Mouse (Mus musculus): Measurements from ENCODE around the gene Stk40. TPM values are rescaled to one million over a fixed set of nuclear protein-coding genes. Genes with fewer than 3 reads are reported as not detected.

Stk40 gene
- polyA plus RNA-seq, 1 experiment from 2014 or later, result 45.0 TPM

DNA sequence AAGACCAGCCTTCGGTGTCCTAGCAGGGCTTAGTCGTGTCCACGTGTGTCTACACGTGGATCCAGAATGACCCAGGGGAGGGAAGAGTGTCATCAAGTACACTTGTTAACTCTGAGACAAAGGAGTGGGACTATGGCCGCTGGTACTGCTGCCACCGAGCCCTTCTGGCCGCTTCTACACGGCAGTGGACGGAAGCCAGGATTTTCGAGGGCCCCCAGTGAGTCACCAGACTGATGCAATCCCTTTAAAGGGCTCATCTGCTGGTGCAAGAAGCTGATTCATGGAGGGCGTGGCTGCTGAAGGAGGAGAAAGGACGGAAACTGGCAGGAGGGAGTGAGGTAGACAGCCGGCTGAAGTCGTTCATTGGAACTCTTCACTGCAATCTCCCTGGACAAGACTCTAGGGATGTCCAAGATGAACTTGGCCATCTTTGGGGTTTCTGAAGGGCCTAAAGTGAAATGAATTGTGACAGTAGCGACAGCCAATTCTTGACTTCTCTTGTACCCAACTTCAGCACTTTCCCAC is 638 bp upstream of the Stk40 start:
- peak; percentile 61 for DNase-seq (ENCODE audit: low spot score)
- Histone ChIP-seq H3K9me3 (replicated peaks) (no peaks in the 10 kb centered on the region), H3K36me3 (peaks cover 22% of the 10 kb centered on the region), H3K4me1 (peaks cover 52% of the 10 kb centered on the region), H3K4me3 (peak overlapping the region; percentile 98), H3K27me3 (ENCODE audit: low read depth, poor library complexity, severe bottlenecking) (no peaks in the 10 kb centered on the region), H3K27ac (replicated peaks) (peak overlapping the region; percentile 89)
- 3% methylated on average over 15 of the region's 15 CpGs for WGBS

DNA sequence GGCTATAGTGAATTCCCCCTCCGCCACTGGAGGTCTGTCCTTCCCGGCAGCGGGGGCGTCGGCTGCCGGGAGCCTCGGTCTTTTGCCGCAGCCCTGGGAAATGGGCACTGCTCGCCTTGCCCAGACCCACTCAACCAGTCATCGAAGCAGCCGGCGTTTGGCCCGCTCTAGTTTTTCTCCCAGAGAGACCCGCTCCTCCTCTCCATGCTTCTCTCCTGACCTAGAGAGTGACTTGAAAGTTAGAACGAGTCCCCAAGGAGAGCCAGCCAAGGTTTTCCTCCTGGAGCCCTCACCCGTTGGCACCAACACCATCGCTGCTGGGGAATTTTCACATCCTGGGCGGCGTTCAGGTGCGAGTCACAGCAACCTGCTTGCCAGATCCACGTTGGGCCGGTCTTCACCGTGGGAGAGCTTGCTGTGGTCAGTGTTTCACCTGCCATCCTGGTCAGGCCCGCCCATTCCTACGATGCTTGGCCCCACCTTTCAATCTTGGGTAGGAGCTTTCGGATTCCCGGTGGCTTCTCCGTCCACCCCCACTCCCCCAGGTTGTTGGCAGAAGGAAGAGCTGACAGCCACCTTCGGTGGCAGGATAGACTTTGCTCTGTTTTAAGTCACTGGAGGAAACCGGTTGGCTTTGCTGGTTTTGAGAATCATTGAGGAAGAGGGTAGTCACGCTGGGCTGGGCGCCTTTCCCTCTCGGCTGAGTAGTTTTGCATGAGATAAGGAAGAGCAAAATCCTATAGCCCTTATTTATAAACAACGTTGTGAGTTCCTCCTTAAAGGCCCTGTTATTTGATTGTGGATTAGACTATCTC is 711 bp downstream of the Stk40 start:
- H3K9me3 ChIP-seq (replicated peaks), result no peaks in the 10 kb centered on the region
- 3% methylated on average over 34 of the region's 34 CpGs for WGBS
- no peaks in the 10 kb centered on the region for H3K27me3 ChIP-seq (ENCODE audit: low read depth, poor library complexity, severe bottlenecking)
- peak overlapping the region; percentile 89 for H3K27ac ChIP-seq (replicated peaks)
- H3K4me1 ChIP-seq, result peaks cover 64% of the 10 kb centered on the region
- no peak for DNase-seq (ENCODE audit: low spot score)
- peak overlapping the region; percentile 98 for H3K4me3 ChIP-seq
- peaks cover 10% of the 10 kb centered on the region; the same call in 1 of the 2 replicates for H3K36me3 ChIP-seq

GRCm38 (mm10) chr4:126105131-126105783 is 1.5 kb downstream of the Stk40 start:
- peak overlapping the region; percentile 98 for H3K4me3 ChIP-seq
- 0 out of 2 replicates have a peak, but pooled peaks cover 7% of the 10 kb centered on the region for H3K36me3 ChIP-seq
- no peaks in the 10 kb centered on the region for H3K9me3 ChIP-seq (replicated peaks)
- H3K27me3 ChIP-seq (ENCODE audit: low read depth, poor library complexity, severe bottlenecking), result no peaks in the 10 kb centered on the region
- H3K4me1 ChIP-seq, result peaks cover 71% of the 10 kb centered on the region
- DNase-seq (ENCODE audit: low spot score), result no peak
- WGBS, result 60% methylated on average over 7 of the region's 7 CpGs
- H3K27ac ChIP-seq (replicated peaks), result no peak overlapping the region

DNA sequence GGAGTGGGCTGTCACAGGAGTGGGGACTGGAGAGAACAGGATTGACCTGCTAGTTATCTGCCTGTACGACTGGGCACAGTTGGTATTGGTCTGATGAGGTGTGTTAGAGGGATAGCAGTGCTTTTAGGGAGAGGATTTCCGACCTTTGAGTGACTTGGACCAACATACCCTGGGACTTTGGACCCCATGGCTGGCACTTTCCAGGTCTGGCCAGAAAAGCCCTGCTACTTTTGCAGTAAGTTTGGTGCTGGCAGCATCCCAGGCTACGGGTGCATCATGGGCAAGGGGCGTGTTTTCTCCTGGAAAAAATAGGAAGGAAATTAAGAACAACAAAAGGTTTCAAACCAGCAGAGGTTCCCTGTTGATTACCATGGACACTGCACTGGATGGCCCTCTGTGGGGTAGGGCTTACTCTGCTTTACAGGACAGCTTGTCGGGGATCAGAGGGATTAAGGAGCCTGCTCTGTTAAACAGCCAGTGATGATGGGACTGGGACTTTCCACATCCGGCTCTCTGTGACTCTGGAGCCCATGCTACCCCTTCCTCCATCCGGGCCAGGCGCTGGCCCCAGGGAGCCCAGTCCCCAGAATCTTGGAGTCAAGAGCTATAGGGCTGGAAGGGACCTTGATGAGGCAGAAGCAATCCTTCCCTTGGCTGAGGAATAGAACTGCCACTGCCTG is 4.4 kb downstream of the Stk40 start:
- H3K27ac ChIP-seq (replicated peaks), result no peak overlapping the region
- H3K9me3 ChIP-seq (replicated peaks), result no peaks in the 10 kb centered on the region
- DNase-seq (ENCODE audit: low spot score), result no peak
- H3K4me3 ChIP-seq, result no peak overlapping the region
- no peaks in the 10 kb centered on the region for H3K27me3 ChIP-seq (ENCODE audit: low read depth, poor library complexity, severe bottlenecking)
- H3K36me3 ChIP-seq, result no peaks in the 10 kb centered on the region
- peaks cover 71% of the 10 kb centered on the region for H3K4me1 ChIP-seq
- 32% methylated on average over 8 of the region's 8 CpGs for WGBS

- Histone ChIP-seq H3K36me3 (no peaks in the 10 kb centered on the region), H3K27me3 (ENCODE audit: low read depth, poor library complexity, severe bottlenecking) (no peaks in the 10 kb centered on the region), H3K4me1 (peaks cover 60% of the 10 kb centered on the region), H3K4me3 (no peak overlapping the region), H3K9me3 (replicated peaks) (no peaks in the 10 kb centered on the region), H3K27ac (replicated peaks) (peak overlapping the region; percentile 75)
- 87% methylated on average over 10 of the region's 10 CpGs for WGBS
- no peak for DNase-seq (ENCODE audit: low spot score)
Observed at GRCm38 (mm10) chr4:126109613-126110373, 6.0 kb downstream of the Stk40 start.

- 15% methylated on average over 12 of the region's 12 CpGs for whole genome bisulfite sequencing
- Histone ChIP-seq H3K36me3 (no peaks in the 10 kb centered on the region), H3K4me1 (peaks cover 55% of the 10 kb centered on the region), H3K9me3 (replicated peaks) (no peaks in the 10 kb centered on the region), H3K4me3 (peak overlapping the region; percentile 30), H3K27me3 (ENCODE audit: low read depth, poor library complexity, severe bottlenecking) (no peaks in the 10 kb centered on the region), H3K27ac (replicated peaks) (peak overlapping the region; percentile 75)
- DNase-seq (ENCODE audit: low spot score), result peak; percentile 27
Observed at GRCm38 (mm10) chr4:126110374-126111152, 6.8 kb downstream of the Stk40 start.

- 17% methylated on average over 7 of the region's 7 CpGs for WGBS
- H3K4me3 ChIP-seq, result peak overlapping the region; percentile 30
Observed at GRCm38 (mm10) chr4:126111153-126111549, 7.4 kb downstream of the Stk40 start.

DNA sequence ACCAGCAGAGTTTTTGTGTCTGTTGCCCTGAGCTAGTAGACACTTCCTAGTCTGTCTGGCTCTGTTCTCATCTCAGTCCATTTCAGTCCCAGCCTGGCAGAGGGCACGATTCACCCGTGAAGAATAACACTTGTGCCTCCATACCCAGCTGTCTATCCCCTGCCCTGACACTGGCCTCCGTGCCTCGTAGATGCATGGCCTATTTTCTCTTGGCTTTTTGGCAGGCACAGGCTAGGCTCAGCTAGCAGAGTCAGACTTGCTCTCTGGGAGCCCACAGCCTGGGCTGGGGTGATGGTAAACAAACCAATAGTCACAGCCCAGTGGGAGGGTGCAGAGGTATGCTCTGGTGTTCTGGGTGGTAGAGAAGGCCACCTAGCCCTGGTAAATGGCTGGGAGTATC is 9.5 kb downstream of the Stk40 start:
- H3K36me3 ChIP-seq, result peaks cover 2% of the 10 kb centered on the region; the same call in 1 of the 2 replicates
- H3K27me3 ChIP-seq (ENCODE audit: low read depth, poor library complexity, severe bottlenecking), result no peaks in the 10 kb centered on the region
- no peak for DNase-seq (ENCODE audit: low spot score)
- H3K27ac ChIP-seq (replicated peaks), result no peak overlapping the region
- no peaks in the 10 kb centered on the region for H3K9me3 ChIP-seq (replicated peaks)
- peaks cover 47% of the 10 kb centered on the region for H3K4me1 ChIP-seq
- H3K4me3 ChIP-seq, result no peak overlapping the region
- WGBS, result 81% methylated on average over 4 of the region's 4 CpGs

More at GRCm38 (mm10) chr4:126111153-126111549, 7.4 kb downstream of the Stk40 start:
- H3K27ac ChIP-seq (replicated peaks), result peak overlapping the region; percentile 75
- H3K27me3 ChIP-seq (ENCODE audit: low read depth, poor library complexity, severe bottlenecking), result no peaks in the 10 kb centered on the region
- H3K4me1 ChIP-seq, result peaks cover 55% of the 10 kb centered on the region
- DNase-seq (ENCODE audit: low spot score), result no peak
- no peaks in the 10 kb centered on the region for H3K9me3 ChIP-seq (replicated peaks)
- H3K36me3 ChIP-seq, result no peaks in the 10 kb centered on the region

- peak; percentile 52 for DNase-seq (ENCODE audit: low spot score)
- WGBS, result 20% methylated on average over 6 of the region's 6 CpGs
- Histone ChIP-seq H3K36me3 (peaks cover 5% of the 10 kb centered on the region), H3K9me3 (replicated peaks) (no peaks in the 10 kb centered on the region), H3K4me3 (no peak overlapping the region), H3K4me1 (peaks cover 46% of the 10 kb centered on the region), H3K27me3 (ENCODE audit: low read depth, poor library complexity, severe bottlenecking) (no peaks in the 10 kb centered on the region), H3K27ac (replicated peaks) (no peak overlapping the region)
Observed at GRCm38 (mm10) chr4:126113943-126114342, 10.2 kb downstream of the Stk40 start.

GRCm38 (mm10) chr4:126115411-126115810 is 11.7 kb downstream of the Stk40 start:
- Histone ChIP-seq H3K4me3 (no peak overlapping the region), H3K9me3 (replicated peaks) (no peaks in the 10 kb centered on the region), H3K36me3 (peaks cover 8% of the 10 kb centered on the region), H3K4me1 (peaks cover 33% of the 10 kb centered on the region), H3K27me3 (ENCODE audit: low read depth, poor library complexity, severe bottlenecking) (no peaks in the 10 kb centered on the region), H3K27ac (replicated peaks) (no peak overlapping the region)
- 92% methylated on average over 9 of the region's 9 CpGs for WGBS
- DNase-seq (ENCODE audit: low spot score), result no peak

DNA sequence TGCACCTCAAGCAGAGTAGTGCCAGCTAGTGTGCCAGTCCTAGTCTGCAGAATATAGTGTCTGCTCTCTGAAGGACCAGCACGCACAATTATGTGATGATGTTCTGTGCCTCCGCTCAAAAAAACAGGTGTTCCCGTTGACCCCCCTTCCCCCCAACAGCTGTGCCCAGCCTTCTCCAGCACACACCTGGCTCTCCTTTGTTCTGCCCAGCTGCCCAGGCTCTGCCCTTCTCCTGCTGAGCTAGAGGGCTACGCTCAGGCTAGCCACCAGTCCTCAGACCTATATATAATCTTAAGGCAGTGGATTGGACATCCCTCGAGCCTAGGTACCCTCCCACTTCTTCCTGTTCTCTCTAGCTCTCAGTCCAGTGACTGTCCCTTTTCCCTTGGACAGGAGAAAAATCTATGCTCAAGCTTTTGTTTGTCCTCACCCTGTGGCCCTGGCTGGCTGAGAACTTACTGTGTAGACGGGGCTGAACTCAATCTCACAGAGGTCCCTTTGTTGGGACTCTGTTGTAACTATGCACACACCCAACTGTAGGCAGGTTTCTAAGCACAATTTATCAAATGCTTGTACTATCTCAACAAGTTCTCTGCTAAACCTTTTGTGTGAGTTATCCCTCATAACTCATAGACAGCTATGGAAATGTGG is 12.2 kb downstream of the Stk40 start:
- Histone ChIP-seq H3K9me3 (replicated peaks) (peaks cover 3% of the 10 kb centered on the region; the same call in 1 of the 2 replicates), H3K36me3 (peaks cover 14% of the 10 kb centered on the region), H3K27ac (replicated peaks) (no peak overlapping the region; the same call in 1 of the 2 replicates), H3K4me3 (no peak overlapping the region), H3K27me3 (ENCODE audit: low read depth, poor library complexity, severe bottlenecking) (no peaks in the 10 kb centered on the region), H3K4me1 (peaks cover 27% of the 10 kb centered on the region)
- no peak for DNase-seq (ENCODE audit: low spot score)
- WGBS, result 84% methylated on average over 6 of the region's 6 CpGs
